Mouse (Mus musculus): ENCODE data around the gene Pkd1l1.

Pkd1l1 gene

GRCm38 (mm10) chr11:8973166-8973565 is at the start of gene Pkd1l1:
TSS of gene Pkd1l1 (minus strand) at chr11:8973266.
- no peak for DNase-seq

- DNase-seq: no peak
Observed at GRCm38 (mm10) chr11:9020207-9020606, 47.1 kb upstream of the Pkd1l1 start.

- no peak for DNase-seq
Observed at GRCm38 (mm10) chr11:9018491-9019267, 45.6 kb upstream of the Pkd1l1 start.

GRCm38 (mm10) chr11:9014740-9015139 is 41.7 kb upstream of the Pkd1l1 start:
- DNase-seq: no peak

- DNase-seq: no peak
Observed at GRCm38 (mm10) chr11:9011348-9011747, 38.3 kb upstream of the Pkd1l1 start.

- peak; percentile 74 for DNase-seq
Observed at GRCm38 (mm10) chr11:9010853-9011339, 37.8 kb upstream of the Pkd1l1 start, which contains the start of gene Hus1. TSS of gene Hus1 (minus strand) at chr11:9011191.

- peak; percentile 21 for DNase-seq
Observed at GRCm38 (mm10) chr11:9010416-9010815, 37.4 kb upstream of the Pkd1l1 start.

GRCm38 (mm10) chr11:9008761-9009160 is 35.7 kb upstream of the Pkd1l1 start:
- DNase-seq: no peak

- DNase-seq: no peak
Observed at GRCm38 (mm10) chr11:8988084-8988483, 15.0 kb upstream of the Pkd1l1 start.

- no peak for DNase-seq
Observed at GRCm38 (mm10) chr11:8986058-8986457, 13.0 kb upstream of the Pkd1l1 start.

- DNase-seq: peak; percentile 84
Observed at GRCm38 (mm10) chr11:8983237-8983861, 10.3 kb upstream of the Pkd1l1 start.

- DNase-seq: no peak
Observed at GRCm38 (mm10) chr11:8978154-8978553, 5.1 kb upstream of the Pkd1l1 start.

- DNase-seq: no peak
Observed at GRCm38 (mm10) chr11:8972093-8972492, 973 bp downstream of the Pkd1l1 start.

- no peak for DNase-seq
Observed at GRCm38 (mm10) chr11:8970509-8970908, 2.6 kb downstream of the Pkd1l1 start.

GRCm38 (mm10) chr11:8968094-8968493 is 5.0 kb downstream of the Pkd1l1 start:
- no peak for DNase-seq

GRCm38 (mm10) chr11:8958572-8958971 is 14.5 kb downstream of the Pkd1l1 start:
- peak; percentile 32 for DNase-seq

GRCm38 (mm10) chr11:8958108-8958507 is 15.0 kb downstream of the Pkd1l1 start:
- no peak for DNase-seq

- no peak for DNase-seq
Observed at GRCm38 (mm10) chr11:8957023-8957422, 16.0 kb downstream of the Pkd1l1 start.

GRCm38 (mm10) chr11:8955678-8956077 is 17.4 kb downstream of the Pkd1l1 start:
- DNase-seq: peak; percentile 69

GRCm38 (mm10) chr11:8949765-8950430 is 23.2 kb downstream of the Pkd1l1 start:
- no peak for DNase-seq

GRCm38 (mm10) chr11:8948871-8949270 is 24.2 kb downstream of the Pkd1l1 start:
- no peak for DNase-seq

- no peak for DNase-seq
Observed at GRCm38 (mm10) chr11:8944114-8944513, 29.0 kb downstream of the Pkd1l1 start.

GRCm38 (mm10) chr11:8942446-8942845 is 30.6 kb downstream of the Pkd1l1 start:
- no peak for DNase-seq

Measured in right cerebral cortex, postnatal 4 days (tissue).